Mouse (Mus musculus) G1E (cell line): ENCODE results near the gene Gm21973. TPM values are rescaled to one million over a fixed set of nuclear protein-coding genes. Genes with fewer than 3 reads are reported as not detected.

ENCODE experiments used
- ATAC-seq: 2 replicates; pipeline ENCODE4 v1.8.0; 2016; ENCODE audit warnings: mild to moderate bottlenecking; ENCODE audit not compliant: insufficient number of reproducible peaks, poor library complexity, low FRiP score, severe bottlenecking; ENCODE audit errors: extremely low read depth
- DNase-seq: peaks from one replicate; pipeline ENCODE4 v3.0.0; 2012; ENCODE audit warnings: low spot score
- H3K27me3 ChIP-seq: 2 replicates; pipeline ENCODE4 v1.6.1; 2012; ENCODE audit warnings: mild to moderate bottlenecking, low read length, inconsistent platforms; ENCODE audit not compliant: insufficient read depth
- H3K36me3 ChIP-seq: replicated peaks from 2 replicates; pipeline ENCODE3; 2012; ENCODE audit warnings: mild to moderate bottlenecking, inconsistent platforms
- H3K4me1 ChIP-seq: 2 replicates; pipeline ENCODE4 v1.6.1; 2012; ENCODE audit warnings: low read depth, low read length, inconsistent platforms, mixed read lengths; ENCODE audit not compliant: insufficient read depth
- H3K4me3 ChIP-seq: 2 replicates; pipeline ENCODE4 v1.5.1; 2012; ENCODE audit warnings: low read depth, mild to moderate bottlenecking, inconsistent platforms, low read length, moderate library complexity, mixed read lengths
- H3K9me3 ChIP-seq: replicated peaks from 2 replicates; pipeline ENCODE4 v1.6.1; 2012; ENCODE audit warnings: inconsistent platforms
- CTCF ChIP-seq: IDR thresholded peaks from 2 replicates; pipeline ENCODE4 v1.5.1; 2012; ENCODE audit warnings: low read depth, low read length, inconsistent platforms, mixed read lengths
- GATA1 ChIP-seq: IDR thresholded peaks from 2 replicates; pipeline ENCODE4 v1.6.1; 2012; ENCODE audit warnings: borderline replicate concordance, low read length, inconsistent platforms, mixed read lengths
- GATA2 ChIP-seq: IDR thresholded peaks from 2 replicates; pipeline ENCODE4 v1.6.1; 2012; ENCODE audit warnings: low read depth, low read length, inconsistent platforms, borderline replicate concordance
- POLR2AphosphoS5 ChIP-seq: IDR thresholded peaks from 2 replicates; pipeline ENCODE4 v1.6.1; 2012; ENCODE audit warnings: low read depth, low read length, inconsistent platforms; ENCODE audit not compliant: insufficient replicate concordance
- TAL1 ChIP-seq: conservative IDR thresholded peaks from 2 replicates; pipeline ENCODE4 v1.6.1; 2012; ENCODE audit warnings: low read depth, low read length, inconsistent platforms, mixed read lengths
- polyA plus RNA-seq: library from polyadenylated mRNA; stranded (reverse); fragments of >175 nt; gene quantifications from 2 replicates; pipeline ENCODE4 v1.2.3, GENCODE M21; 2012
- total RNA-seq, 2 experiments: library from RNA; stranded (forward) in 1 of 2; stranded (reverse) in 1 of 2; fragments of 200-1000 nt in 1 of 2; fragments of >200 nt in 1 of 2; fragmentation: Nextera tagmentation in 1 of 2; gene quantifications; 2 replicates each; pipeline ENCODE4 v1.2.3; 2014 to 2017

Gene Gm21973
- total and polyA plus RNA-seq, 3 experiments, result not detected

- no peak for TF ChIP-seq TAL1
- no peak for TF ChIP-seq POLR2AphosphoS5
- TF ChIP-seq CTCF, result no peak
- no peak for TF ChIP-seq GATA1
- TF ChIP-seq GATA2, result no peak
- Histone ChIP-seq H3K4me1 (no peaks in the 10 kb centered on the region), H3K36me3 (no peaks in the 10 kb centered on the region)
These were observed 88.5 kb downstream of the Gm21973 start for GRCm38 (mm10) chr15:10413656-10414055.

DNA sequence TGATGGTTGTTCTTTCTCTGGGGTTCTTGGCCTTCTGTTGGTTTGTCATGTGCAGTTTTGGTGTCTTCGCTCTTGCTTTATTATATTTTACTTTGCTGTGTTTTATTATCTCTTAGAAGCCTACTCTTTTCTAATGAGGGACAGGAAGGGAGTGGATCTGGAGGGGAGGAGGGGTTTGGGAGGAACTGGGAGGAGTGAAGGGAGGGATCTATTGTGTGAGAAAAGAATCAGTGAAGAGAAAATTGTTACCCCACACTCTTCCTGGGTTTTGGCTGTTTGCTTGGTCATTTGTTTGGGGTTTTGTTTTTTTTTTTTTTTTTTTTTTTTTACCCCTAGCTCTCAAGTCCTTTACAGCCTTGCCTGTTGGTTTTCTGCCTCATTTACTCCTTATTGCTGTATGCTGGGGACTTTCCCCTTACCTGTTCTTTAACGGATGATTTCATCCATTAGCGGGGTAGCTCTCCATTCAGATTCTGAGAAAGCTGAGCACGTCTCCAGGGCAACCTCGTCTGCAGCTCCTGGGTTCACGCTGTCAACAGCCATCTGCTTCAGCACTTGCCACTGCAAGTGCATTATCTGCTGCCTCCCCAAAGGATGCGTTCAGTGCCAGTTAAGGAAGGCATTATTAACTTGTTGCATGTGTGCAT lies 96.1 kb downstream of the Gm21973 start:
- no peaks in the 10 kb centered on the region for H3K4me1 ChIP-seq
- no peaks in the 10 kb centered on the region for H3K9me3 ChIP-seq
- ATAC-seq (no peak), DNase-seq (no peak)
- no peak for TF ChIP-seq GATA1
- TF ChIP-seq TAL1, result no peak
- TF ChIP-seq POLR2AphosphoS5, result no peak
- TF ChIP-seq GATA2, result no peak
- no peak for TF ChIP-seq CTCF
- H3K4me3 ChIP-seq, result no peak overlapping the region
- no peaks in the 10 kb centered on the region for H3K36me3 ChIP-seq
- no peaks in the 10 kb centered on the region for H3K27me3 ChIP-seq

More at GRCm38 (mm10) chr15:10413656-10414055, 88.5 kb downstream of the Gm21973 start:
- Histone ChIP-seq H3K9me3 (no peaks in the 10 kb centered on the region), H3K4me3 (no peak overlapping the region), H3K27me3 (no peaks in the 10 kb centered on the region)
- ATAC-seq (no peak), DNase-seq (no peak)

- Histone ChIP-seq H3K27me3 (no peaks in the 10 kb centered on the region), H3K36me3 (no peaks in the 10 kb centered on the region), H3K4me1 (no peaks in the 10 kb centered on the region), H3K4me3 (no peak overlapping the region), H3K9me3 (no peaks in the 10 kb centered on the region)
- DNase-seq (no peak), ATAC-seq (no peak)
- no peak for TF ChIP-seq TAL1
- no peak for TF ChIP-seq GATA1
- no peak for TF ChIP-seq CTCF
- no peak for TF ChIP-seq POLR2AphosphoS5
- no peak for TF ChIP-seq GATA2
These were observed 96.6 kb downstream of the Gm21973 start for GRCm38 (mm10) chr15:10421785-10422144.

Other genes with a start within 250 kb of the Gm21973 start
- gene Prlr, start 148.1 kb upstream of the Gm21973 start, total RNA-seq (2014; fragmentation: Nextera tagmentation), result not detected in 2 replicates
- gene Prlr, start 148.1 kb upstream of the Gm21973 start, total RNA-seq (2017), result 0.12 and 0.16 TPM in 2 replicates
- gene Prlr, start 148.1 kb upstream of the Gm21973 start, polyA plus RNA-seq, result not detected in 2 replicates
- not detected in 2 replicates for gene Agxt2, start 33.2 kb downstream of the Gm21973 start, total RNA-seq (2014; fragmentation: Nextera tagmentation)
- gene Agxt2, start 33.2 kb downstream of the Gm21973 start, total RNA-seq (2017), result 0.06 and 0.16 TPM in 2 replicates
- gene Agxt2, start 33.2 kb downstream of the Gm21973 start, polyA plus RNA-seq, result not detected in 2 replicates
- gene Dnajc21, start 145.1 kb downstream of the Gm21973 start, total RNA-seq (2014; fragmentation: Nextera tagmentation), result 53.4 and 64.0 TPM in 2 replicates
- gene Dnajc21, start 145.1 kb downstream of the Gm21973 start, total RNA-seq (2017), result 28.2 and 36.0 TPM in 2 replicates
- gene Dnajc21, start 145.1 kb downstream of the Gm21973 start, polyA plus RNA-seq, result 10.0 and 12.8 TPM in 2 replicates
- 104 and 117 TPM in 2 replicates for gene Brix1, start 160.6 kb downstream of the Gm21973 start, total RNA-seq (2014; fragmentation: Nextera tagmentation)
- 32.6 and 42.6 TPM in 2 replicates for gene Brix1, start 160.6 kb downstream of the Gm21973 start, total RNA-seq (2017)
- gene Brix1, start 160.6 kb downstream of the Gm21973 start, polyA plus RNA-seq, result 94.4 and 114 TPM in 2 replicates
- 39.2 and 39.4 TPM in 2 replicates for gene Rad1, start 160.6 kb downstream of the Gm21973 start, total RNA-seq (2014; fragmentation: Nextera tagmentation)
- 40.1 and 40.3 TPM in 2 replicates for gene Rad1, start 160.6 kb downstream of the Gm21973 start, total RNA-seq (2017)
- gene Rad1, start 160.6 kb downstream of the Gm21973 start, polyA plus RNA-seq, result 13.8 and 19.2 TPM in 2 replicates
- not detected in 2 replicates for gene Ttc23l, start 233.3 kb downstream of the Gm21973 start, total RNA-seq (2014; fragmentation: Nextera tagmentation)
- gene Ttc23l, start 233.3 kb downstream of the Gm21973 start, total RNA-seq (2017), result not detected in 2 replicates
- not detected in 2 replicates for gene Ttc23l, start 233.3 kb downstream of the Gm21973 start, polyA plus RNA-seq